Mouse (Mus musculus) heart, embryonic 15.5 days (tissue): ENCODE results near the gene Pik3ap1. TPM values are rescaled to one million over a fixed set of nuclear protein-coding genes. Genes with fewer than 3 reads are reported as not detected.

ENCODE experiments used
- ATAC-seq: fragments of 200-750 bp; cut with Nextera tagmentation; replicated peaks from 2 replicates; pipeline ENCODE4 v1.8.0; 2017; ENCODE audit warnings: low read depth, moderate TSS enrichment; ENCODE audit not compliant: insufficient number of reproducible peaks, insufficient read depth, low FRiP score
- H3K27ac ChIP-seq: fragments of 300-500 bp; sonication (generic); 2 replicates; pipeline ENCODE4 v1.5.1; 2015; ENCODE audit warnings: mild to moderate bottlenecking, inconsistent platforms
- H3K27me3 ChIP-seq: fragments of 300-500 bp; sonication (generic); 2 replicates; pipeline ENCODE4 v1.6.1; 2015; ENCODE audit warnings: inconsistent platforms
- H3K36me3 ChIP-seq: fragments of 300-500 bp; sonication (generic); 2 replicates; pipeline ENCODE4 v1.6.1; 2015; ENCODE audit warnings: mild to moderate bottlenecking, inconsistent platforms
- H3K4me1 ChIP-seq: fragments of 300-500 bp; sonication (generic); replicated peaks from 2 replicates; pipeline ENCODE4 v1.6.1; 2015; ENCODE audit warnings: inconsistent platforms
- H3K4me2 ChIP-seq: fragments of 300-500 bp; sonication (generic); 2 replicates; pipeline ENCODE4 v1.6.1; 2015; ENCODE audit warnings: inconsistent platforms, mild to moderate bottlenecking, moderate library complexity
- H3K4me3 ChIP-seq: fragments of 300-500 bp; sonication (generic); 2 replicates; pipeline ENCODE4 v1.5.1; 2015; ENCODE audit warnings: mild to moderate bottlenecking, inconsistent platforms
- H3K9ac ChIP-seq: fragments of 300-500 bp; sonication (generic); 2 replicates; pipeline ENCODE4 v1.6.1; 2015; ENCODE audit warnings: mild to moderate bottlenecking, inconsistent platforms
- H3K9me3 ChIP-seq: fragments of 300-500 bp; sonication (generic); replicated peaks from 2 replicates; pipeline ENCODE4 v1.6.1; 2016; ENCODE audit warnings: inconsistent platforms
- WGBS: fragments of 180-500 bp; shearing (Covaris S2); methylation state at CpG from one replicate; pipeline ENCODE4 v1.1.7; 2015; ENCODE audit warnings: mixed read lengths; 5-methylcytosine and 5-hydroxymethylcytosine counted together
- polyA plus RNA-seq: library from polyadenylated mRNA; unstranded; fragments of >200 nt; fragmentation: Nextera tagmentation; extraction: Ambion mirVana; gene quantifications from 2 replicates; pipeline ENCODE4 v1.2.1, GENCODE M21; 2015

Gene Pik3ap1
- polyA plus RNA-seq, 1 experiment from 2014 or later: 1.3 TPM

DNA sequence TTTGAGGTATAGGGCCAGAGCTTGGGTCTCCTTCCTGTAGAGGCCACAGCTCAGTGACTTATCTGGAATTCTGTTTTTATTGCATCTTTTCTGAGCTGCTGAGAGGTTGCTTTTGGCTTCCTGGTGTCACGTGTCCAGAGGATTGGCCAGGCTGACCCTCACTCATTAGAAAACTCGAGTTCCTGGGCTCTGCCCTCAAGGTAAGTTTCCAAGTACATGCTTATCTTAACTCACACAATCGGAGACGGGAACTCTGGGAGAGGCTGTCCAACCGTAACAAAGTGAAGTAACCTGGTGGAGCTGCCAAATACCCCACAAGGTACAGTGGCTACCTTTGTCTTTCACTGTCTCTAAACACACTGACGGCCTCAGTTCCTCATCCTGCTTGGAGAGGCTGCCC, 81.5 kb downstream of the Pik3ap1 start:
- WGBS: 42% methylated on average over 6 of the region's 6 CpGs
- no peak overlapping the region for H3K27ac ChIP-seq
- H3K9me3 ChIP-seq: no peaks in the 10 kb centered on the region
- H3K4me1 ChIP-seq: no peaks in the 10 kb centered on the region
- H3K27me3 ChIP-seq: peaks cover 4% of the 10 kb centered on the region; the same call in 1 of the 2 replicates
- H3K4me2 ChIP-seq: no peak overlapping the region
- no peak overlapping the region for H3K4me3 ChIP-seq
- ATAC-seq: no peak
- no peak overlapping the region for H3K9ac ChIP-seq
- no peaks in the 10 kb centered on the region for H3K36me3 ChIP-seq

GRCm38 (mm10) chr19:41301856-41302255, 83.0 kb downstream of the Pik3ap1 start:
- Histone ChIP-seq H3K9ac (no peak overlapping the region), H3K36me3 (no peaks in the 10 kb centered on the region), H3K4me1 (no peaks in the 10 kb centered on the region), H3K9me3 (no peaks in the 10 kb centered on the region), H3K4me2 (no peak overlapping the region), H3K4me3 (no peak overlapping the region), H3K27ac (no peak overlapping the region), H3K27me3 (peaks cover 8% of the 10 kb centered on the region; the same call in 1 of the 2 replicates)
- 60% methylated on average over 6 of the region's 6 CpGs for WGBS
- ATAC-seq: no peak

- Histone ChIP-seq H3K27ac (no peak overlapping the region), H3K4me2 (no peak overlapping the region), H3K9ac (no peak overlapping the region), H3K27me3 (peaks cover 8% of the 10 kb centered on the region; the same call in 1 of the 2 replicates), H3K4me3 (no peak overlapping the region), H3K9me3 (no peaks in the 10 kb centered on the region), H3K4me1 (no peaks in the 10 kb centered on the region), H3K36me3 (no peaks in the 10 kb centered on the region)
- ATAC-seq: no peak
- WGBS: 84% methylated on average over 8 of the region's 8 CpGs
Observed at GRCm38 (mm10) chr19:41299446-41299845, 85.5 kb downstream of the Pik3ap1 start.

GRCm38 (mm10) chr19:41290952-41291619, 93.8 kb downstream of the Pik3ap1 start:
- H3K4me2 ChIP-seq: no peak overlapping the region
- 62% methylated on average over 5 of the region's 5 CpGs for WGBS
- H3K4me3 ChIP-seq: no peak overlapping the region
- H3K27me3 ChIP-seq: no peaks in the 10 kb centered on the region
- H3K9me3 ChIP-seq: no peaks in the 10 kb centered on the region
- ATAC-seq: no peak
- H3K36me3 ChIP-seq: no peaks in the 10 kb centered on the region
- no peak overlapping the region for H3K27ac ChIP-seq
- H3K4me1 ChIP-seq: no peaks in the 10 kb centered on the region
- H3K9ac ChIP-seq: no peak overlapping the region

GRCm38 (mm10) chr19:41288568-41288967, 96.3 kb downstream of the Pik3ap1 start:
- ATAC-seq: no peak
- H3K4me1 ChIP-seq: 0 out of 2 replicates have a peak, but pooled peaks cover 4% of the 10 kb centered on the region
- no peak overlapping the region for H3K4me2 ChIP-seq
- no peaks in the 10 kb centered on the region for H3K27me3 ChIP-seq
- no peak overlapping the region for H3K27ac ChIP-seq
- no peaks in the 10 kb centered on the region for H3K36me3 ChIP-seq
- H3K4me3 ChIP-seq: no peak overlapping the region
- WGBS: 70% methylated on average over 6 of the region's 6 CpGs
- no peak overlapping the region for H3K9ac ChIP-seq
- no peaks in the 10 kb centered on the region for H3K9me3 ChIP-seq

DNA sequence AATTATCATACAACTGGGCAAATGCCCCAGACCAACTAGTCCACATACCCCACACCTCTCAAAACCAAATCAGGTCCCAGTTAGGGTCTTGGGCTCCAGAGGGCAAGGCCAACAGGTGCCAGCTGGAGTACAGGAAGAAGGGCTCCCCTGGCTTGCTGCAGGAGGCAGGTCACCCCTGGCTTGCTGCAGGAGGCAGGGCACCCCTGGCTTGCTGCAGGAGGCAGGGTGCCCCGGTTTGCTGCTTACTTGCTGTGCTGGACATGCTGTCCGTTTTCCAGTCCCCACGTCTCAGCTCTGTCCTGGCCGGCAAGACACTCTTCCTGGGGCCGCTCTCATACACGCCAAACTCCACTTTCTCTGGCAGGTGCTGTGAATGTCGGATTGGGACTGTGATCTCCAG, 97.7 kb downstream of the Pik3ap1 start:
- H3K27me3 ChIP-seq: no peaks in the 10 kb centered on the region
- no peaks in the 10 kb centered on the region for H3K9me3 ChIP-seq
- no peaks in the 10 kb centered on the region for H3K36me3 ChIP-seq
- H3K4me1 ChIP-seq: peaks cover 14% of the 10 kb centered on the region
- ATAC-seq: no peak
- 84% methylated on average over 7 of the region's 7 CpGs for WGBS
- H3K27ac ChIP-seq: no peak overlapping the region
- no peak overlapping the region for H3K9ac ChIP-seq
- H3K4me3 ChIP-seq: no peak overlapping the region
- H3K4me2 ChIP-seq: no peak overlapping the region

- WGBS: 30% methylated on average over 6 of the region's 6 CpGs
- no peaks in the 10 kb centered on the region for H3K9me3 ChIP-seq
- ATAC-seq: no peak
- no peaks in the 10 kb centered on the region for H3K36me3 ChIP-seq
- H3K27me3 ChIP-seq: no peaks in the 10 kb centered on the region
- H3K4me2 ChIP-seq: no peak overlapping the region
- H3K4me1 ChIP-seq: peaks cover 15% of the 10 kb centered on the region
- no peak overlapping the region for H3K9ac ChIP-seq
- no peak overlapping the region for H3K27ac ChIP-seq
- H3K4me3 ChIP-seq: no peak overlapping the region
Observed at GRCm38 (mm10) chr19:41284515-41284914, 100.4 kb downstream of the Pik3ap1 start.

DNA sequence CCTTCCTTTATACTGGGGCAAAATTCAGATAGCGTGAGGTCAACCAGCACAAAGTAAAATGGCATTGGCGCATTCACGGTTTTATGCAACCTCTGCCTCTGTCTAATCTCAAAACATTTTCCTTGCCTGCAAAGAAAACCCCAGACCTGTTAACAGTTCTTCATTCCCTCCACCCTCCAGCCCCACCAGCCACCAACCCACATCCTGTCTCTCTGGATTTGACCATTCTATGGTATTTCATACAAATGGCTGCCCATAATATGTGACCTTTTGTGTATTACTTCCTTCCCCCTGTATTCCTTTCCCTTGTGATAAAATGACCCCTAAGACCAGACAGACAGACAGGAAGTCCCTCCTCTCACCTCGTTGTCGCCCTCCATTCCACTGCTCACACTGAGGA, 102.2 kb downstream of the Pik3ap1 start:
- no peak overlapping the region for H3K4me3 ChIP-seq
- no peaks in the 10 kb centered on the region for H3K36me3 ChIP-seq
- H3K4me1 ChIP-seq: peaks cover 15% of the 10 kb centered on the region
- H3K9me3 ChIP-seq: no peaks in the 10 kb centered on the region
- peak overlapping the region; percentile 38 for H3K4me2 ChIP-seq
- no peak for ATAC-seq
- H3K27me3 ChIP-seq: no peaks in the 10 kb centered on the region
- H3K27ac ChIP-seq: no peak overlapping the region
- 41% methylated on average over 5 of the region's 5 CpGs for WGBS
- H3K9ac ChIP-seq: no peak overlapping the region

DNA sequence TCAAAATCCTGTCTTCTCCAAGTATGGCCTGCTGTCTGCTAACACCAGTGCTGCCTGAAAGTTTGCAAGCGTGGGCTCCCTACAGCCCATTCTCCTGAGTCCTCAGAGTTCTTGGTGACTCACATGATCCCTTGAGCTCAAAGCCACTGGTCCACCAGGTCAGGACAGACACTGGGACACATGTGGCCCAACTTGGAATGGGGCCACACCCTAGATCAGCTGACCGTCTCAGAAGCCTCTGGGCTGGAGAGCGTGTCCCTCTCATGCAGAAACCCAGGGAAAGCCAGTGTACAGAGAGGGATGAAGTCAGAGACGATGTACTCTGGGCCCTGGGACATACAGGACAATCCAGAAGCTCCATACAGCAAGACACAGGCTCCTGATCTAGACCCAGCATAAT, 102.7 kb downstream of the Pik3ap1 start:
- Histone ChIP-seq H3K9ac (no peak overlapping the region), H3K27me3 (no peaks in the 10 kb centered on the region), H3K36me3 (no peaks in the 10 kb centered on the region), H3K9me3 (no peaks in the 10 kb centered on the region), H3K4me3 (no peak overlapping the region), H3K27ac (no peak overlapping the region), H3K4me2 (no peak overlapping the region), H3K4me1 (peaks cover 15% of the 10 kb centered on the region)
- WGBS: 75% methylated on average over 4 of the region's 4 CpGs
- ATAC-seq: no peak

GRCm38 (mm10) chr19:41279724-41280244, 105.1 kb downstream of the Pik3ap1 start:
- H3K27ac ChIP-seq: no peak overlapping the region
- no peak overlapping the region for H3K4me3 ChIP-seq
- H3K27me3 ChIP-seq: no peaks in the 10 kb centered on the region
- 66% methylated on average over 8 of the region's 8 CpGs for WGBS
- ATAC-seq: no peak
- H3K4me1 ChIP-seq: peaks cover 15% of the 10 kb centered on the region
- no peaks in the 10 kb centered on the region for H3K36me3 ChIP-seq
- H3K9me3 ChIP-seq: no peaks in the 10 kb centered on the region
- no peak overlapping the region for H3K9ac ChIP-seq
- H3K4me2 ChIP-seq: no peak overlapping the region

DNA sequence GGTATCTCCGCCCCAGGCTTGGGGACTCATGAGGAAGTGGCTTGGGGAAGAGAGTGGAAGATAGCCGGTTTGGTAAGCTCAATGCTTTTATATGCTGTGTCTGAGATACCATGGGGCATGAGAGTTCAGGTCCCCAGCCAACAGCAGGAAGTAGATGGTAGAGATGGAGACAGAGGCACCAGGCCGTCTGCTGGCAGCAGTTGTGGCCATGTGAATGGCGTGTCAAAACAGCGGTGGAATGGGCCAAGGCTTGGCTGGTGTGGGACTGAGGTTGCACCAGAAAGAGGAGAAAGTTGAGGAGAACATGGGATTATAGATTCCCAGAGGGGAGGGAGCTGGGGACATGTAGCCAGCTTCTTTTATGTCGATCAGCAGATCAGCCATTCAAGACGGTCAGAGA, 106.3 kb downstream of the Pik3ap1 start:
- Histone ChIP-seq H3K36me3 (no peaks in the 10 kb centered on the region), H3K9me3 (no peaks in the 10 kb centered on the region), H3K27ac (no peak overlapping the region), H3K27me3 (no peaks in the 10 kb centered on the region), H3K4me2 (no peak overlapping the region), H3K4me1 (peaks cover 11% of the 10 kb centered on the region), H3K9ac (no peak overlapping the region), H3K4me3 (no peak overlapping the region)
- WGBS: 66% methylated on average over 7 of the region's 7 CpGs
- no peak for ATAC-seq

DNA sequence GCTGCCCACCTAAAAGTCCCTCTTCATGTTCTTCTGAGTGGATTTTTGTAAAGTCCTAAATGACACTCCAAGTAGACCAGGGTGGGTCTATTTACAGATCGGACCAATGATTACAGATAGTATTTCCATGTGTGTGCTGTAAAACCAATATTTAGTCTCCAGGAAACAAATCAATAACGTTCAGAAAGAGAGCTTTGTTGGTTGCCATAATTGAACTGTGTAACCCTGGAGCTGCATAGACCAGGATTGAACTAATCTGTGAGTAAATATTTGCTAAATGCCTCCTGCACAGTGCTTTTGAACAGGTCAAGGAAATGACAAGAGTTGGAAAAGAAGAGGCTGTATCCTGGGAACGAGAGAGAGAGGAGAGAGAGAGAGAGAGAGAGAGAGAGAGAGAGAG, 109.3 kb downstream of the Pik3ap1 start:
- no peak for ATAC-seq
- H3K36me3 ChIP-seq: no peaks in the 10 kb centered on the region
- no peak overlapping the region for H3K27ac ChIP-seq
- WGBS: 51% methylated on average over 3 of the region's 3 CpGs
- H3K4me2 ChIP-seq: no peak overlapping the region
- H3K9ac ChIP-seq: no peak overlapping the region
- H3K4me3 ChIP-seq: no peak overlapping the region
- no peaks in the 10 kb centered on the region for H3K4me1 ChIP-seq
- no peaks in the 10 kb centered on the region for H3K27me3 ChIP-seq
- H3K9me3 ChIP-seq: no peaks in the 10 kb centered on the region
